Mouse (Mus musculus) intestine, embryonic 15.5 days (tissue): ENCODE measurements at regions not wholly inside any gene's neighbourhood (a gene's known extent, or its start where the extent isn't known, plus 50 kb on each side); places are given as distances from the start of the nearest gene placed in this dataset.

Source experiments
- ATAC-seq: fragments of 200-750 bp; cut with Nextera tagmentation; 2 replicates; pipeline ENCODE4 v1.8.0; 2017; ENCODE audit warnings: moderate TSS enrichment, moderate library complexity
- H3K27ac ChIP-seq: fragments of 300-500 bp; sonication (generic); 2 replicates; pipeline ENCODE4 v1.5.1; 2015; ENCODE audit warnings: mild to moderate bottlenecking, inconsistent platforms
- H3K27me3 ChIP-seq: fragments of 300-500 bp; sonication (generic); replicated peaks from 2 replicates; pipeline ENCODE4 v1.6.1; 2015; ENCODE audit warnings: inconsistent platforms
- H3K36me3 ChIP-seq: fragments of 300-500 bp; sonication (generic); 2 replicates; pipeline ENCODE4 v1.6.1; 2015; ENCODE audit warnings: inconsistent platforms
- H3K4me1 ChIP-seq: fragments of 300-500 bp; sonication (generic); replicated peaks from 2 replicates; pipeline ENCODE4 v1.6.1; 2015; ENCODE audit warnings: inconsistent platforms
- H3K4me2 ChIP-seq: fragments of 300-500 bp; sonication (generic); replicated peaks from 2 replicates; pipeline ENCODE4 v1.6.1; 2015; ENCODE audit warnings: mild to moderate bottlenecking, inconsistent platforms
- H3K4me3 ChIP-seq: fragments of 300-500 bp; sonication (generic); replicated peaks from 2 replicates; pipeline ENCODE4 v1.5.1; 2015; ENCODE audit warnings: inconsistent platforms
- H3K9ac ChIP-seq: fragments of 300-500 bp; sonication (generic); 2 replicates; pipeline ENCODE4 v1.6.1; 2015; ENCODE audit warnings: inconsistent platforms
- H3K9me3 ChIP-seq: fragments of 300-500 bp; sonication (generic); 2 replicates; pipeline ENCODE4 v1.6.1; 2016; ENCODE audit warnings: inconsistent platforms
- WGBS: fragments of 180-500 bp; shearing (Covaris S2); methylation state at CpG from one replicate; pipeline ENCODE4 v1.1.7; 2015; 5-methylcytosine and 5-hydroxymethylcytosine counted together

DNA sequence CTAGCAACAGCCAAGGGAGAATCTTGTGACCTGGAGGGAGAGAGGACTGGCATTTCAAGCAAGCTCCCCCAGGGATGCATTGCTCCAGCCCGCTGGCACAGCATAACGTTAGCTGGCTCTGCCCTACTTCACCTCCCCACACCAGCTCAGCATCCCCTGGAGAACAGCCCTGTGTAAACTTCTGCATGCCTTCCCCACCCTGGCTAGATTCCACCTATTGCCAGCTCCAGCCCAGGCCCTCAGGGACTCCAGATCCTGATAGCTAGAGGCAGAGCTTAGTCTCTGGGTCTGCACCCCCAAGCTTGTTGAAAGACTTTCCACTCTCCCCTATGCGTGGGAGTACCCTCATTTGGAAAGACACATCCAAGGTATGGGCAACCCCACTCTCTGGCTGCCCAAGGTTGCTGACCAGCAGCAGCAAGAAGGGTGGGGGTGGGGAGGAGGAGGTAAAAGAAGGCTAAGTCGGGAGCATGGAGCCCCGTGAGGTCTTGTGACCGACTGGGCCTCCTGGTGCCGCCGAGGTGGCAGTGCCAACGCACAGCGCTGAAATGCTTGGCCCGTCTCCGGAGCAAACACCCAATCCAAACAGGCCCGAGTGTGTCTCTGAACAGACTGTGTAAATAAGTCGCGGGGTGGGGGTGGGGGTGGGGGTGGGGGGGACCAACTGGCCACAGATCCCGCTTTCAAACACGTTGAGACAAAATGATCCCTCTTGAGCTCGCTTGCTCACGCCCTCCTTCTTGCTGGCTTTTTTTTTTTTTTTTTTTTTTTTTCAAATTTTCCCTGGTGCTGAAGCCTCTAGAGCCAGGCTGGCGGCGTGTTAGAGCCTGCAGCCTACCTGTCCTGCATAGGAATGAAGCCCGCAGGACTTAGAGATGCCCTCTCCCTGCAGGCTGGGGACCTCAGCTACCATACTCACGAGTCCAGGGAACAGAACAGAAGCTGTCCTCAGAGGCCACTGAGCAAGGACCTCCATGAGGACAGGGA lies 350.3 kb downstream of the Sox9 start:
- Histone ChIP-seq H3K9me3 (no peaks in the 10 kb centered on the region), H3K4me2 (0 out of 2 replicates have a peak overlapping the region, but pooled peaks have one; percentile 19), H3K27ac (no peak overlapping the region), H3K4me3 (no peak overlapping the region), H3K27me3 (no peaks in the 10 kb centered on the region), H3K4me1 (peaks cover 15% of the 10 kb centered on the region), H3K9ac (no peak overlapping the region), H3K36me3 (no peaks in the 10 kb centered on the region)
- 52% methylated on average over 23 of the region's 23 CpGs for WGBS
- ATAC-seq, result peak; percentile 67

DNA sequence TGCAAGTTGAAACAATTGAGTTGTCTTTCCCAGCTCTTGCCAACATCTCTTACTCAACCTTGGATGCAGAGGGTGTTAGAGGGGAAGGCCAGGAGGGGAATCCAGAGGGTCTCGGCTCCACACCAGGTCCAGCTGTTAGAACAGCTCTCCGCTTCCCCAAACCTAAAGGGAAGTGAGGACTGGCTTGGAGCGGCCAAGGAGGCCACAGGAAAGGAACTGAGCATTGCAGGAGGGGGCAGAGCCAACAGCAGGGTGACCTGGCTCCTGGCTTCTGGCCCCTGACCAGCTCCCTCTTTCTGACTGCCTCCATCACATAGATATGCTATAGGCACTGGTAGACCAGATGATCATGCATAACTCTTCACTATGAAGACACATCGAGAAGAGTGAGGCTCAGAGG lies 351.4 kb downstream of the Sox9 start:
- Histone ChIP-seq H3K4me3 (no peak overlapping the region), H3K27ac (no peak overlapping the region), H3K9me3 (no peaks in the 10 kb centered on the region), H3K4me2 (no peak overlapping the region), H3K27me3 (no peaks in the 10 kb centered on the region), H3K4me1 (peaks cover 17% of the 10 kb centered on the region), H3K9ac (no peak overlapping the region), H3K36me3 (no peaks in the 10 kb centered on the region)
- 84% methylated on average over 4 of the region's 4 CpGs for WGBS
- ATAC-seq, result no peak

DNA sequence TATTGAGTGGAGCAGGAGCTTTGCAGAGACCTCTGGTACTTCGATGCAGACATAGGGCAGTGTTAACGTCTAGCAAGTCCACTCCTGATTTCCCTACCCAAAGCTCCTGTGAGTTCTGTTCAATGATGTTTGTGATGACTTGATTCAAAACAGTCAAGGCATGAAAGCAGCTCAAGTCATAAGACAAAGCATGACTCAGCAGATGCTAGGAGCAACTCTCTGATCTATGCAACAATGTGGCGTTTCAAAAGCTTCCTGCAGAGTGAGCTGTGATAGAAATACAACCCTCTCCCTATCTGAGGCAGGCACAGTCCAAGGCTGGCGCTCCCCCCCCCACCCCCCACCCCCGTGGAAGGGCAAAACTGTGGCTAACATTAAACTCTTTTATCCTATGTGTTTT lies 353.2 kb downstream of the Sox9 start:
- Histone ChIP-seq H3K4me2 (no peak overlapping the region), H3K4me3 (no peak overlapping the region), H3K9me3 (no peaks in the 10 kb centered on the region), H3K9ac (no peak overlapping the region), H3K36me3 (no peaks in the 10 kb centered on the region), H3K27ac (no peak overlapping the region), H3K4me1 (peaks cover 17% of the 10 kb centered on the region), H3K27me3 (no peaks in the 10 kb centered on the region)
- WGBS, result 71% methylated on average over 5 of the region's 5 CpGs
- ATAC-seq, result no peak

DNA sequence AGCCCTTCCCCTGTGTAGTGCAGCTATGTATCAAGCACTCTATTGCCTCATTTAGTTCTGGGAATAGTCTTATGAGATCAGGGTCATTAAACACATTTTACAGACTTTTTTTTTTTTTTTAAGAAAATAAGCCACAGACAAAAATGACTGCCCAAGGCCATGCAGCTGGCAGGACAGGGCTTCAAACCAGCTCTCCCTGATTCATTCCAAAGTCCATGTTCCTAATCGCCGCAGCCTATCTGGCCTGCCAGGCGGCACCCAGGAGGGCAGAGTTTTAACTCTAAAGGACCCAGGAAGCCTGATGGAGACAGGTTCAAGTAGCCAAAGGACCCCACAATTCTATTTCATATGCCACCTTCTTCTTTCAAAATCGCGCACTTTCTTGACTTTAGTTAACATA lies 356.4 kb downstream of the Sox9 start:
- ATAC-seq, result peak; percentile 82
- H3K4me2 ChIP-seq, result no peak overlapping the region
- 59% methylated on average over 5 of the region's 5 CpGs for whole genome bisulfite sequencing
- H3K27ac ChIP-seq, result no peak overlapping the region
- H3K9me3 ChIP-seq, result no peaks in the 10 kb centered on the region
- no peaks in the 10 kb centered on the region for H3K27me3 ChIP-seq
- H3K9ac ChIP-seq, result no peak overlapping the region
- H3K36me3 ChIP-seq, result no peaks in the 10 kb centered on the region
- no peak overlapping the region for H3K4me3 ChIP-seq
- H3K4me1 ChIP-seq, result peaks cover 14% of the 10 kb centered on the region

DNA sequence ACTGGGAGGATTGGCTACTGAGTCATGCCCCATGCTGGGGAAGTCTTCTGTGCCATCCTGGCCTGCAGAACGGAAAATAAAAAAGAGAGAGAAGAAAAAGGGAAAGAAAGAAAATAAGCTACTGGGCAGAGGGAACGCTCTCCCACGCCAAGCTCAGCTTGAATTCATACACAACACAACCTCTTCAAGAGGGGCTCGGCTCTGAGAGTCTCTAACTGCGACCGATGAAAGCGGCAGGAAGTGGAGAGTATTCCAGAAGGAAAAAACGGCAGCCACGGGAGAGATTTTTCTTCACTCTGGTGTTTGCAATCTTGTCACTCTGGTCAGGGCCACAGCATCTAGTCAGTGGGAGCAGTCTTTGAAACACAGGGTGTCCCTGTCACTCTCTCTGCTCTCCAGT lies 358.6 kb downstream of the Sox9 start:
- Histone ChIP-seq H3K4me2 (no peak overlapping the region), H3K27ac (no peak overlapping the region), H3K9me3 (no peaks in the 10 kb centered on the region), H3K4me1 (peaks cover 21% of the 10 kb centered on the region), H3K27me3 (no peaks in the 10 kb centered on the region), H3K9ac (no peak overlapping the region), H3K4me3 (no peak overlapping the region), H3K36me3 (no peaks in the 10 kb centered on the region)
- WGBS, result 78% methylated on average over 9 of the region's 9 CpGs
- ATAC-seq, result no peak

DNA sequence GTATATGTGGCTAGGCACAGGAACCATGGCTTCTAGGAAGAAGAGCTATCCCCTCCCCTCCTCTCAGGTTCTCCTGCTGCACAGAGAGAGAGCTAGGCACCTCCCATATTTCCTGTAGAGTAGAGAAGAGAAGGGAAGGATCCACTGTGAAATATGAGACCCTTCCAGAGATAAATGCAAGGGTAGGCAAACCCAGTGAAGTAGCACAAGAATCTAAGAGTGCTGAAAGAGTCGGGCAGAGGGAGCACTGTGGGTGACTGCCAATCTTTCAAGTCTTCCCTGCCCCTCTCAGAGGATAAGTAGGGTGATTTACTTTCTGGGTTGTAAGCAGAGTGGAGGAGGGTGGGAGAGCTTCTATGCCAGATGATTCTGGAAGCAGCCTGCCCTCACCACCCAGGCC lies 360.8 kb downstream of the Sox9 start:
- Histone ChIP-seq H3K27me3 (no peaks in the 10 kb centered on the region), H3K4me1 (peaks cover 27% of the 10 kb centered on the region), H3K9me3 (no peaks in the 10 kb centered on the region), H3K4me2 (no peak overlapping the region), H3K4me3 (no peak overlapping the region), H3K27ac (no peak overlapping the region), H3K9ac (no peak overlapping the region), H3K36me3 (no peaks in the 10 kb centered on the region)
- ATAC-seq, result no peak
- 30% methylated on average over 1 of the region's 1 CpGs for WGBS

DNA sequence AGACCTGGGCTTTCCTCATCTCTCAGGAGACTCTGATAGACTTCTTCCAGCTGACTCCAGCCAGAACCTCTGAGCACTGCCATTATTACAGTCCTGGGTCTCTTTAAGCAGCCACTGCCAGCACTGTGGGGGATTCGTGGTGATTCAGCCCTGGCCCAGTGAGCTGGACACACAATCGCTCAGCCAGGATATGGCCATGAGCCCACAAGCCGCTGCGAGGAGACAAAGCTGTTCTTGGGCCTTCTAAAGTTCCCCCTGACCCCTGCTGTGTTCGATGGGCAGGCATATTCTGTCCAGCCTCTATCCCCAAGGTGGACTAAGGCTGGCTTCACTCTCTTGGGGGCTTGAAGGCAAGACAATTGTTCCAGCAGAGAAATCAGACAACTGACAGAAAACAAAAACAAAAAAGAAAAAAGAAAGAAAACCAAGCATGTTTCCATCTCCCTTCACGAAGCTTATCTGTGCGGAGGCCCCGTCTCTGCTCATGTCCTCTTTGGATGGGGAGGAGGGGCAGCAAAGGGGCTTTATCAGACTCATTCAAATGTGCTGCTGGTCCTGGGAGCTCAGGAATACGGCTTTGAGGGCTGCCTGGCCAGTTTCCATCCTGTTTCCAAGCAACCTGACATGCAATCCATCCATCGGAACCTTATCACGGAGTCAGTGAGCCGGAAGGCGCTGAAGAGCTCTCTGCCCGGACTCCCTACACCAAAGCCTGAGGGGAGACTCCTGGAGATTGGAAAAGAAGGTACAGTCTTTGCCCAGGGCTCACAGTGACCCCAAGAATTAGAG lies 362.0 kb downstream of the Sox9 start:
- WGBS, result 39% methylated on average over 14 of the region's 14 CpGs
- H3K4me2 ChIP-seq, result no peak overlapping the region
- H3K9ac ChIP-seq, result no peak overlapping the region
- no peaks in the 10 kb centered on the region for H3K36me3 ChIP-seq
- no peak overlapping the region for H3K27ac ChIP-seq
- H3K4me3 ChIP-seq, result no peak overlapping the region
- no peaks in the 10 kb centered on the region for H3K9me3 ChIP-seq
- H3K27me3 ChIP-seq, result no peaks in the 10 kb centered on the region
- peaks cover 31% of the 10 kb centered on the region for H3K4me1 ChIP-seq
- ATAC-seq, result no peak

DNA sequence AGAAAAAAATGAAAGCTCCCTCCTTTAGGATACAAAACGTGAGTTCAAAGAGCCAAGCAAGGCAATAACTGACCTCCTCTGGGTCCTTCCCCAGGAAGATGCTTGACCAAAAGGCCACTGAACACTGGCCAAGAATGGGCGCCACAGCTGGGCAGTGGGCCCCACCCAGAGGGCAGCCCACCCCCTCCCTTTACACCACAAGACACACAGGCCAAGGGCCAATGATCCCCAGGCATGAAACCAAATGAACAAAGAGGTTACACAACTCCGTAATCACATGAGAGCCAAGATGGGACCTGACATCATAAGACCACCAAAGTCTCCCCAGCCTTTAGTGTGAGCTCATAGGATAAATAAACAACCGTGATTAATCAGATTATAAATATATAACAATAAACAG lies 363.7 kb downstream of the Sox9 start:
- no peak for ATAC-seq
- Histone ChIP-seq H3K4me3 (no peak overlapping the region), H3K4me1 (peaks cover 31% of the 10 kb centered on the region), H3K9me3 (no peaks in the 10 kb centered on the region), H3K36me3 (no peaks in the 10 kb centered on the region), H3K27ac (no peak overlapping the region), H3K27me3 (no peaks in the 10 kb centered on the region), H3K4me2 (no peak overlapping the region), H3K9ac (no peak overlapping the region)
- 78% methylated on average over 4 of the region's 4 CpGs for WGBS

DNA sequence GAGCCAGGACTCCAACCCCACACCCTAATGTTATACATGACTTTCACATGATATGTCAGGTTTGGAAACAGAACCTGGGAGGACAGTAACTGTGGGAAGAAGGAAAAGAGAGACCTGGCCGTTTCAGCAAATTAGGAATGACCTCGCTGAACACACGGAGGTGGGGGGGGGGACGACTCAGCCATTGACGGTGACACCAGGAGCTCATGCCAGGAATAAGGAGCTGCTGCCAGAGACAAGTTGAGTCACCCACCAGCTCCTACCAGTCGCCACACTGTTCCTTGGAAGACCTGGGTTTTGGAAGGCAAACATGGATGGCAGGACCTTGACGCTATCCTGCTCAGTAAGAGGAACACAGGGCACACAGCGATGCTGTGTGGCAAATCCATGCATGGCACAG lies 364.7 kb downstream of the Sox9 start:
- H3K4me2 ChIP-seq, result no peak overlapping the region
- ATAC-seq, result no peak
- no peak overlapping the region for H3K4me3 ChIP-seq
- no peaks in the 10 kb centered on the region for H3K9me3 ChIP-seq
- no peak overlapping the region for H3K9ac ChIP-seq
- H3K27ac ChIP-seq, result peak overlapping the region; percentile 73; the same call in 1 of the 2 replicates
- H3K36me3 ChIP-seq, result no peaks in the 10 kb centered on the region
- H3K27me3 ChIP-seq, result no peaks in the 10 kb centered on the region
- peaks cover 31% of the 10 kb centered on the region for H3K4me1 ChIP-seq
- WGBS, result 87% methylated on average over 8 of the region's 8 CpGs

DNA sequence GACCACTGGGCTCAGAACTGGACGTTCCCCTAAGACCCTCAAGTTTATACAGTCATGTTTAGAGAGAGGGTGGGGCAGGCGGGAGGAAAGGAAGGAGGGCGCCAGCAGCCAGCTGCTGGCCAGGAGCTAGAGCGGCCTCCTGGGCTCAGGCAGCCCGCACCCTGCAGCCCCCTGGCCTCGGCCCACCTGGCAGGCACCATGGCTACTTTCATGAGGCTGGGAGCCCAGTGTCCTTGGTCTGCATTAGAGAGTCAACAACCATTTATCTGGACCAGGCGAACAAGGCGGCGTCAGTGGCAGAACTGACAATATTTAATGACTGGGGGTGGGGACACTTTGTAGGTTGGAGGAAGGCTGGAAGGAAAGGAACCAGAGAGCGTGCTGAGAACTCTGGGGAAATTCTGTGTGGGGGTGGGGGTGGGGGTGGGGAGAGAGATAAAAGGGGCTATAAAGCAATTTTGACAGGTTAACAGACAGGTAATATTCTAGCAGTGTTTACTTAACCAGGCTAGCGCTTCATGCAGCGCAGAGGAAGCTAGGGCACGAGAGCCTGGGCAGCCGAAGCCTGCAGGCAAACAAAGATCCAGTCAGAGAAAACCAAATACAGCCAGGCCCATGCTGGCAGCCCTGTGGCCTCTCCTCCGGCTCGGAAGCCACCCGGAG lies 365.6 kb downstream of the Sox9 start:
- Histone ChIP-seq H3K27me3 (no peaks in the 10 kb centered on the region), H3K9me3 (no peaks in the 10 kb centered on the region), H3K9ac (no peak overlapping the region), H3K36me3 (no peaks in the 10 kb centered on the region), H3K4me1 (peaks cover 30% of the 10 kb centered on the region), H3K27ac (peak overlapping the region; percentile 73), H3K4me3 (no peak overlapping the region), H3K4me2 (peak overlapping the region; percentile 52)
- peak; percentile 95 for ATAC-seq
- 18% methylated on average over 17 of the region's 17 CpGs for WGBS

DNA sequence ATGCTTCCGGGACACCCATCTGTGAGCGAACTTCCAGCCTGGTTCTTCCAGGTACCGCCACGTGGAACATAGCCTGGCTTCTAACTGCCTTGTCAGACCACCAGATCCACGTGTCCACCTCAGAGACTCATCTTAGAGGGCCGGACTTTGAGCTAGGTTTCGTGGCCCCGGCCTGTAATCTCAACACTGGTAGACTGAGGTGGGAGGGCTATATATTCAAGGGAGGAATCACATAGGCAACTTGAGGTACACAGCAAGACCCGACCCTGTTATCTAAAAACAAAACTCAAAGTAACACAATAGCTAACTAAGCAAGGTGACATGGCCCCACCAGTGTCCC lies 366.1 kb downstream of the Sox9 start:
- WGBS, result 51% methylated on average over 9 of the region's 9 CpGs
- Histone ChIP-seq H3K36me3 (no peaks in the 10 kb centered on the region), H3K4me2 (peak overlapping the region; percentile 48), H3K27me3 (no peaks in the 10 kb centered on the region), H3K4me1 (peaks cover 25% of the 10 kb centered on the region), H3K9ac (no peak overlapping the region), H3K9me3 (no peaks in the 10 kb centered on the region), H3K27ac (peak overlapping the region; percentile 63), H3K4me3 (no peak overlapping the region)
- peak; percentile 65; the same call in 1 of the 2 replicates for ATAC-seq

DNA sequence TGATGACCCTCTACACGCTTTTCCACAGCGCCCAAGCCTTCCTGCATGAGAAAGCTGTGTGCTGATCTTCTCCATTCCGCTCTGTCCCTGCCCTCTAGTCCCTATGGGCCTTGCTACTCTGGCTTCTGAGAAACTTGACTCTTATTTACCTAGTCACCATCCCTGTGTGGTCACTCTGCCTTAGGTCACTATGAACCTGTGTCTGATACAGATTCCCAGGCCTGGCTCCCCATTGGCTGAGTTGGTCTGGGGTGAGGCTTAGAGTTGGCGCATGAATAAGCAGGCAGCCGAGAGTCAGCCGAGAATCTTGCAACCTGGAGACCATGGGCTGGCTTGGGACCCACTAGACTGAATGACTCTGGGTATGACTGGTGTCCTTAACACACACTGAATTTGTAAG lies 373.5 kb downstream of the Sox9 start:
- no peaks in the 10 kb centered on the region for H3K36me3 ChIP-seq
- no peak overlapping the region for H3K4me3 ChIP-seq
- H3K27me3 ChIP-seq, result no peaks in the 10 kb centered on the region
- H3K4me1 ChIP-seq, result no peaks in the 10 kb centered on the region
- no peak overlapping the region for H3K4me2 ChIP-seq
- H3K27ac ChIP-seq, result no peak overlapping the region
- no peak for ATAC-seq
- 90% methylated on average over 6 of the region's 6 CpGs for WGBS
- no peak overlapping the region for H3K9ac ChIP-seq
- H3K9me3 ChIP-seq, result no peaks in the 10 kb centered on the region
